Mouse (Mus musculus): ENCODE results near the gene Tnks1bp1.

DNA sequence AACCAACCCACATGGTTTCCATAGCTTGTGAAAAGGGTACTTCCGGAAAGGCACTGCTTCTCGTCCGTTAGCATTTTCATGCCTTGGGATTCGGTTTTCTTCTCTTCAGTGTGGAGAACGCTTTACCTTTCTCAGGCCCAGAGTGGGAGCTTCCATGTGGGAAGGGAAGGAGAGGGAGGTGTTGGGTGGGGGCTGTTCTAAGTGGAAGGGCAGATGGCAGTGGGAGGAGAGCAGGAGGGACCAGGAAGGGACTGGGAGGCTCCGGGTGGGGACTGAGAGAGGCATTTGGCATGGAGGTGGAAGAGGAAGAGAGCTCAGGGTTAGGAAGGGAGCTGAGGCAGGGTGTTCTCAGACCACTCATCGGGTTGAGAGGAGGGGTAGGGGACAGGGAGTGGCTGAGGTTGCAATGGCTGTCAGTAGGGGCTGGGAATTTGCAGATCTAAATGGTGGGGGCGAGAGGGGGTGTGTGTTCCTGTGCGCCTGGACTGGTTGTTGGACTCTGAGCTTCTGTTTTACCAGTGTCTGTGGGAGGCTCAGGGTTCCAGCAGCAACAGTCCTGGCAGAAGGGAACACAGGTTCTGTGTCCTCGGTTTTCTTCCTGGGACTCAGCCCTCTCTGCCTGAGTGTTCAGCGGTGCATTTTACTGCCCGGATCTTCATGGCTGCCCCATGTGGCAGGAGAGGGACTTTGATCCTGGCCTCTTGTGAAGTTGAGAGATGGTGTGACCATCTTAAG is 17.5 kb downstream of the Tnks1bp1 start:
- no peak for TF ChIP-seq CTCF (IDR thresholded peaks at IDR 0.05; ENCODE audit: borderline replicate concordance, insufficient read depth, low read length)
- no peak for TF ChIP-seq POLR2A (IDR thresholded peaks at IDR 0.05; ENCODE audit: low read depth, low read length)
